Mouse (Mus musculus) small intestine, adult 2 months (tissue): Measurements from ENCODE around the gene D230025D16Rik.

Source experiments
- CTCF ChIP-seq: fragments of 200-500 bp; IDR thresholded peaks from 2 replicates; pipeline ENCODE4 v1.5.1; 2012; ENCODE audit warnings: low read depth, mild to moderate bottlenecking, control low read depth, inconsistent platforms, low read length, moderate library complexity, mixed read lengths; ENCODE audit not compliant: insufficient replicate concordance, insufficient read length; ENCODE audit errors: extremely low read depth
- POLR2A ChIP-seq: fragments of 200-500 bp; IDR thresholded peaks from 2 replicates; pipeline ENCODE4 v1.6.1; 2012; ENCODE audit warnings: low read depth, mild to moderate bottlenecking, control low read depth, inconsistent platforms, low read length, moderate library complexity

DNA sequence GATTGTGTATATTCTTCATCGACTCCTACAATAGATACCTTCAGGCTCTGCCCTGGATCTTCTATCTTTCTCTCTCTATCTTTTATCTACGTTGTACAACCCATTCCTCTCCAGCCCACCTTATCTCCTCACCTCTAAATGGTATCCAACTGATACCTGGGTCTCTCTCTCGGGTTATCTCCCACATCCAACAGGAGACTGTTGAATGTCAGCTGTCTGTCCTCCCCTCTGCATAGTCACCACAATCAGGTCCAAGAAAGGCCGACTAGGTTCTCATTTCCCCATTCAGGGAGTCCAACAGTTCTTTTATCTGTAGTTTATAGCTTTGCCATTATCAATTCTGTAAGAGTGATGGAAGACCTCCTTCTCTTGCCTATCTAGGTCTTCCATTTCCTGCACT lies 57.3 kb downstream of the D230025D16Rik start:
- TF ChIP-seq CTCF: no peak
- no peak for TF ChIP-seq POLR2A
